Mouse (Mus musculus): ENCODE data around the gene Lamb3. TPM values are rescaled to one million over a fixed set of nuclear protein-coding genes. Genes with fewer than 3 reads are reported as not detected.

The Lamb3 gene
- total RNA-seq, 2 experiments from 2014 or later = 1.4 to 2.1 TPM

- intact Hi-C loops (cut with DNase I) = loop anchor here (5.0 to 10.0 kb wide), 2 partner anchors 176 to 202 kb away; partner anchors contain the start of gene Lamb3
- peak in 1 of 2 experiments; percentile 55 for DNase-seq (ENCODE audit: extremely low spot score in 1 of 2, low spot score in 2 of 2)
Measured at GRCm38 (mm10) chr1:193382841-193383462, 175.5 kb downstream of the Lamb3 start.

GRCm38 (mm10) chr1:193386136-193386535 lies 178.6 kb downstream of the Lamb3 start:
- peak; percentile 78 to 87 for DNase-seq (ENCODE audit: extremely low spot score in 1 of 2, low spot score in 2 of 2)
- intact Hi-C loops (cut with DNase I) = loop anchor here (10.0 kb wide), 1 partner anchor 199 kb away; no protein-coding TSS in a partner anchor

GRCm38 (mm10) chr1:193387241-193387640 lies 179.7 kb downstream of the Lamb3 start:
- no peak for DNase-seq (ENCODE audit: extremely low spot score in 1 of 2, low spot score in 2 of 2)
- intact Hi-C loops (cut with DNase I) = loop anchor here (10.0 kb wide), 1 partner anchor 198 kb away; no protein-coding TSS in a partner anchor

GRCm38 (mm10) chr1:193389505-193389904 lies 182.0 kb downstream of the Lamb3 start:
- no peak for DNase-seq (ENCODE audit: extremely low spot score in 1 of 2, low spot score in 2 of 2)
- intact Hi-C loops (cut with DNase I) = loop anchor here (10.0 kb wide), 1 partner anchor 195 kb away; no protein-coding TSS in a partner anchor

GRCm38 (mm10) chr1:193390004-193390403 lies 182.5 kb downstream of the Lamb3 start:
- no peak for DNase-seq (ENCODE audit: extremely low spot score in 1 of 2, low spot score in 2 of 2)
- intact Hi-C loops (cut with DNase I) = no loop called here

GRCm38 (mm10) chr1:193392266-193392665 lies 184.8 kb downstream of the Lamb3 start:
- DNase-seq (ENCODE audit: extremely low spot score in 1 of 2, low spot score in 2 of 2) = no peak
- intact Hi-C loops (cut with DNase I) = no loop called here

Other genes with a start within 250 kb of the Lamb3 start
- 10 to 100 TPM; 23.4 to 24.2 TPM for gene Syt14, start 171.9 kb upstream of the Lamb3 start, total RNA-seq (2021)
- gene Diexf, start 77.4 kb upstream of the Lamb3 start, total RNA-seq (2021) = 10 to 100 TPM; 15.0 to 17.8 TPM
- gene Irf6, start 54.6 kb upstream of the Lamb3 start, total RNA-seq (2021) = 1 to 10 TPM; 1.8 to 2.8 TPM
- gene A130010J15Rik, start 39.7 kb upstream of the Lamb3 start, total RNA-seq (2021) = 1 to 10 TPM; 4.6 to 5.4 TPM
- gene Traf3ip3, start 6.0 kb upstream of the Lamb3 start, total RNA-seq (2021) = 1 to 10 TPM; 1.8 to 3.0 TPM
- 10 to 100 TPM; 15.6 to 16.5 TPM for gene Hsd11b1, start 56.4 kb downstream of the Lamb3 start, total RNA-seq (2021)
- 1 to 10 TPM; 4.7 to 6.2 TPM for gene G0s2, start 65.5 kb downstream of the Lamb3 start, total RNA-seq (2021)
- gene Camk1g, start 162.6 kb downstream of the Lamb3 start, total RNA-seq (2021) = 10 to 100 TPM; 38.9 TPM

Data from left cerebral cortex, postnatal 10 days (tissue).